Mouse (Mus musculus) kidney, postnatal 4 days (tissue): ENCODE results near the gene Dscaml1.
A peak's percentile ranks its signal among the peaks of the same experiment; 100 is the strongest.
"Not testable (repeated sequence)": the region's sequence is repeated elsewhere in the genome, so short reads cannot be mapped to it uniquely, and the experiment has no call there.

Source experiments
- DNase-seq, 2 experiments: peaks; one replicate each; pipeline ENCODE4 v3.0.0; 2021; ENCODE audit warnings: mixed read lengths in 2 of 2

The Dscaml1 gene

DNA sequence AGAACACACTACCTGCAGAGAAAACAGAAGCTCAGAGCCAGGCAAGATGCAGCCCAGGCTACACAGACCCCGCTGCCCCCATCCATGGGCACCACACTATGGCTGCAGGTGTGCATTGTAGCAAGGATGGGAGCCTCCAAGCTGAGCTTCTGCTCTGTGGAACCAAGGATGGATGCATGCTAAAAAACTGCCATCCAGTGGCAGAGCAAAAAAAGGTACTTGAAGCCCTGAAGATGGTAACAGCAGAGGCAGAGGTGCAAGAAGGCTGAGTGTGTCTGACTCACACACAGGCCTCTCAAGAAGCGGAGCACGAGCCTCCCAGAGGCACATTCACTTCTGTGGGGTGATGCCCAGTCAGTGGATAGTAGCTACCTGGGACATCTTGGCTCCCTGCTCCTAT, 276.8 kb downstream of the Dscaml1 start:
- DNase-seq: no peak

- no peak for DNase-seq
Observed at GRCm38 (mm10) chr9:45704441-45704840, 278.0 kb downstream of the Dscaml1 start.

- peak; percentile 58 to 60 for DNase-seq
Observed at GRCm38 (mm10) chr9:45710300-45710699, 283.9 kb downstream of the Dscaml1 start.

DNA sequence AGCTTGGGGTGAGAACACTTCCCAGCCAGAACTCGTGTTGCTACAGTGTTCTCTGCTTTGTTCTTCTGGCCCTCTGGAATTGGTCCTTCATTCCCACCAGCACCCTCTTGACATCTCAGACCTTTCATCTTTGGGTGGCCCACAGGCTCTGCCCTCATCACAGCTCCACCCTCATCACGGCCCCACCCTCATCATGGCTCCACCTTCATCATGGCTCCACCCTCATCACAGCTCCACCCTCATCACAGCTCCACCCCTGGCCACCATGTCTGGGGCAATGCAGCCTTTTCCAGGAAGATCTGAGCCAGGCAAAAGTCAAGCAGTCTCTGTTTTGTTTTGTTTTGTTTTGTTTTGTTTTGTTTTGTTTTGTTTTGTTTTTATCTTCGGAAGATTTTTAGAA, 289.0 kb downstream of the Dscaml1 start:
- DNase-seq: no peak

GRCm38 (mm10) chr9:45719997-45720396, 293.6 kb downstream of the Dscaml1 start:
- no peak for DNase-seq

GRCm38 (mm10) chr9:45731851-45732250, 305.4 kb downstream of the Dscaml1 start:
- no peak for DNase-seq

- no peak for DNase-seq
Observed at GRCm38 (mm10) chr9:45733246-45733645, 306.8 kb downstream of the Dscaml1 start.

- DNase-seq: no peak
Observed at GRCm38 (mm10) chr9:45739001-45739701, 312.7 kb downstream of the Dscaml1 start.

GRCm38 (mm10) chr9:45739702-45740583, 313.5 kb downstream of the Dscaml1 start:
- DNase-seq: peak; percentile 72 to 80

DNA sequence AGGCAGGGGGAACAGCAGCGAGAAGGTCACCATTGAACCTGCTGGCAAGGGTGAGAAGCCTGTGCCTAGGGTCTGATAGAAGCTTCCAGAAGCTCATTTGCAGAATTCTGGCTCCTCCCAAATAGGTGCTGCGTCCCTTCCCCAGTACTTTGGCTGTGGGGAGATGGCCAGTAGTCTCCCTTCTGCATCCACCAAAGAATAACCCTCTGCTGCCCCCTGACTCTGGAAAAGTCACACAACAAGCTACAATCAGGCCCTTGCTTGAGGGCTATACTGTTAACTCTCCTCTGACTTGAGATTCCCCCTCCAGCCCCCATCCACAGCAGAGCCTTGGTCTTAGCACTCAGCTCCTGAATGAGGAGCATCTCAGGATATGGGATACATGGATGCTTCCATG, 314.2 kb downstream of the Dscaml1 start:
- peak; percentile 44 to 49 for DNase-seq

- no peak for DNase-seq
Observed at GRCm38 (mm10) chr9:45745451-45745850, 319.0 kb downstream of the Dscaml1 start.

GRCm38 (mm10) chr9:45749917-45750316, 323.5 kb downstream of the Dscaml1 start:
- DNase-seq: no peak

- peak; percentile 82 to 83 for DNase-seq
Observed at GRCm38 (mm10) chr9:45754452-45755091, 328.1 kb downstream of the Dscaml1 start.

GRCm38 (mm10) chr9:45766195-45766594, 339.8 kb downstream of the Dscaml1 start:
- DNase-seq: peak in 1 of 2 experiments; percentile 33

- no peak for DNase-seq
Observed at GRCm38 (mm10) chr9:45767155-45767554, 340.7 kb downstream of the Dscaml1 start.

DNA sequence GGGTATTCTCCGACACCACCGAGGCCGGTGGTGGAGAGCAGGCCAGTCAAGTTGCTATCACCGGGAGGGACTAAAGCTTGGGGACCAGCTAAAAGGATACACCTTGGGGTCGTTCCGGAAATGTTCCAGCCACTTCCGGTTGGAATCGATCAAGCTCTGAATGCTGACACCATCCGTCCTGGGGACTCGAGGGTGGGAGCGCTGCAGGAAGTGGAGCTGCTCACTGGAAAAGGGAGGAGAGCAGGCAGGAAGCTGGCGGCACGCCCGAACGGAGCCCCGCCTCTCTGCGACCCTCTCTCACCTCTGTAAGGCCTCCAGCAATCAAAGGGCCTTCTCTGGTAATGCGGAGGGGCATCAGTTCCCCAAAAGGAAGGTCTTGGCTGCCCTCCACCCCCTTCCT, 342.0 kb downstream of the Dscaml1 start:
- peak; percentile 51 to 58 for DNase-seq

- DNase-seq: no peak
Observed at GRCm38 (mm10) chr9:45769596-45769995, 343.2 kb downstream of the Dscaml1 start.

GRCm38 (mm10) chr9:45774088-45774487, 347.7 kb downstream of the Dscaml1 start:
- DNase-seq: no peak

DNA sequence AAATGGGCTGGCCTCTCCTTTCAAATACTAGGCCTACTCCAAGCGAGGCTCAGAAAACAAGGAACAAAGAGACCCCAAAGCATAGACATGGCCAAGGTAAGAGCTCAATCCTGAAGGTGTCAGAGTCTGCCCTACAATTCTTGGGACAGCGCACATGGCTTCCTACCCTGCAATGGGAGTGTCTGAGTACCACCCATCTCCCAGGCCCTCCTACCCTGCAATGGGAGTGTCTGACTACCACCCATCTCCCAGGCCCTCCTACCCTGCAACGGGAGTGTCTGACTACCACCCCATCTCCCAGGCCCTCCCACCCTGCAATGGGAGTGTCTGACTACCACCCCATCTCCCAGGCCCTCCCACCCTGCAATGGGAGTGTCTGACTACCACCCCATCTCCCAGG, 349.7 kb downstream of the Dscaml1 start:
- DNase-seq: not testable (repeated sequence)

DNA sequence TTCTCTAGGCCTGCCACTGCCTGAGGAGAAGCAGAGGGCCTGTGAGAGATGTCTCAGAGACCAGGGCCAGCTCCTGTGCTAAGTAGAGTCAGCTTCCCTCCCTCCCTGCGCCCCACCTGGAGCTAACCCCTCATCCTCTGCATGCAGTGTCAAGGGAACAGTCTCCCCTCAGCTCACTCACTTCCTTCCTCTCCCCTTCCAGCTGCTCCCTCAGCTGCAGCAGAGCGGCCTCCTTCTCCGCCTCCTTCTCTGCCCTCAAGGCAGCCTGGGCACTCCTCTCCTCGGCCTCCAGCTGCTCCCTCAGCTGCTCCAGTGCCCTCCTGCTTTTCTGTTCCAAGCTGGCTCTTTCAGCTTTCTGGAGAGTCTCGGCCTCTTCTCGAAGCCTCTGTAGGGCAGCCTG, 352.8 kb downstream of the Dscaml1 start:
- DNase-seq: no peak

DNA sequence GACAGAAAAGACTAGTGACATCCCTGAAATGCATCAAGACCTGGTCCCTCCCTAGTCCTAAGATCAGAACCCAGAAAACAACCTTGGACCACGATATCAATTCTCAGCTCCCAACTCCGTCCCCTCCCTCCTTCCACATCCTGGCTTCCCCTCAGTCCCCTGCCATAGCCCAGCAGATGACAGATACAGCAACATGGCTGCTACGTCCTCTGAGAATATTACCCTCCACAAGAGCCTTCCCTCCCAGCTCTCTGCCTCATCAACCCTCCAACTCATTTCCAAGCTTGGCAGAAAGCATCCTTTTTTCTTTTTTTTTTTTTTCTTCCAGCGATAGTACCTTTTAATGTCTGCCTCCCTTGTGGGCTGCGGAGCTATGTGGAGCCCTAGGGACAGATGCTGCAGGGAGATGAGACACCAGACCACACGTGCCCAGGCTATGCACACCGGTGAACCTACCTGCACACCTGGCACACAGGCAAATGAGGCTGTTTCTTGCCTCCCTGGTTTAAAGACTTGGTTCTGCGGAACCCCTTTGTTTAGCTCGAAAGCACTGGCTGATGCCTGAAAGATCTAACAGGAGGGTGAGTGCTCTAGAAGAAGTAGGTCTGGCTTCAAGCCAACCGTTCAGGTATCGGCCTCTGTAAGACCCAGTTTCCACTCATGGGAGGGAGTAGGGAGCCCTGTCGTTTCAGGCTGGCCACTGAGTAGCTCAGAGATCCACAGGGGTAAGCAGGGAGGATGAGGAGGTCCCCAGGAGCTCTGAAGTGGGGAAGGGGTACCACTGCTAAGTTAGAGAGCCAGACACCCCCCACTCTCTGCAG, 357.0 kb downstream of the Dscaml1 start:
- no peak for DNase-seq

- no peak for DNase-seq
Observed at GRCm38 (mm10) chr9:45787071-45787470, 360.6 kb downstream of the Dscaml1 start.

- DNase-seq: peak; percentile 27 to 50
Observed at GRCm38 (mm10) chr9:45787547-45787946, 361.1 kb downstream of the Dscaml1 start.
